Mouse (Mus musculus): ENCODE measurements at regions not wholly inside any gene's neighbourhood (a gene's known extent, or its start where the extent isn't known, plus 50 kb on each side); places are given as distances from the start of the nearest gene placed in this dataset.
A peak's percentile ranks its signal among the peaks of the same experiment; 100 is the strongest.

- no peak for DNase-seq
- intact Hi-C loops (cut with DNase I) = loop anchor here (5.0 kb wide), 2 partner anchors 72 to 228 kb away; partner anchors contain the start of gene Parp11
Measured at GRCm38 (mm10) chr6:127375144-127375529, 71.5 kb upstream of the Parp11 start.

GRCm38 (mm10) chr6:127375711-127376199, 70.9 kb upstream of the Parp11 start:
- DNase-seq = no peak
- intact Hi-C loops (cut with DNase I) = loop anchor here (5.0 kb wide), 2 partner anchors 72 to 228 kb away; partner anchors contain the start of gene Parp11

GRCm38 (mm10) chr6:127378701-127379100, 67.9 kb upstream of the Parp11 start:
- intact Hi-C loops (cut with DNase I) = loop anchor here (5.0 kb wide), 2 partner anchors 69 to 231 kb away; partner anchors contain the start of gene Parp11

GRCm38 (mm10) chr6:127379511-127379910, 67.1 kb upstream of the Parp11 start:
- intact Hi-C loops (cut with DNase I) = loop anchor here (5.0 kb wide), 2 partner anchors 68 to 232 kb away; partner anchors contain the start of gene Parp11
- DNase-seq = peak; percentile 54 to 58

More at GRCm38 (mm10) chr6:127378701-127379100, 67.9 kb upstream of the Parp11 start:
- DNase-seq = no peak

- intact Hi-C loops (cut with DNase I) = loop anchor here (5.0 kb wide), 1 partner anchor 434 kb away; no protein-coding TSS in a partner anchor
- DNase-seq = no peak
Measured at GRCm38 (mm10) chr6:127381148-127381888, 65.3 kb upstream of the Parp11 start.

- DNase-seq = no peak
- intact Hi-C loops (cut with DNase I) = no loop called here
Measured at GRCm38 (mm10) chr6:127391258-127392011, 55.2 kb upstream of the Parp11 start.

GRCm38 (mm10) chr6:127392012-127392798, 54.4 kb upstream of the Parp11 start:
- no peak for DNase-seq
- intact Hi-C loops (cut with DNase I) = no loop called here

GRCm38 (mm10) chr6:127392799-127393172, 53.9 kb upstream of the Parp11 start:
- intact Hi-C loops (cut with DNase I) = no loop called here
- DNase-seq = no peak

GRCm38 (mm10) chr6:127393907-127394600, 52.6 kb upstream of the Parp11 start:
- intact Hi-C loops (cut with DNase I) = no loop called here
- no peak for DNase-seq

Data from heart, postnatal 10 days (tissue).